Mouse (Mus musculus) left cerebral cortex, adult 8-10 months (tissue): ENCODE measurements around the gene Tbc1d10b. TPM values are rescaled to one million over a fixed set of nuclear protein-coding genes. Genes with fewer than 3 reads are reported as not detected.

Experiments used
- DNase-seq, 2 experiments: peaks; one replicate each; pipeline ENCODE4 v3.0.0; 2022; ENCODE audit warnings: low spot score in 2 of 2
- total RNA-seq, 4 experiments: library from RNA; stranded (reverse); gene quantifications; 2 replicates each; pipeline ENCODE4 v1.2.4; 2022

Gene Tbc1d10b
- total RNA-seq, 4 experiments from 2014 or later: 89.4 to 105 (median 96.9) TPM

DNA sequence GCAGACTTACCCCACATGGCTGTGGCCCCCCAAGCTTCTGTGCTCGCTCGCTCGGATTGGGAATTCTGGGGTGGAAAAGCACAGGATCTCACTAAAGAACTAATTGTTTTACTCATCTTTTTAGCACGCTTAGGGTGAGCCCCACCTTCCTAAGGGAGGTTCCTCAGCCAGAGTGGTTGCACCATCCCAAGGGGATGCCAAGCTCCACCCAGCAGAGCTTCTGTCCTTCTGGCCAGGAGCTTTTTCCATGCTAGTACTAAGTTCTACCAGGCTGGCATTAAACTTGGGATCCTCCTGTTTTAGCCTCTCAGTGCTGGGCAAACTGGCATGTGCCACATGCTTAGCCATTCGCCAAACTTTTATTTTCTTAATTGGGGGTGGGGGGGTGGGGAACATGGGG is 45.7 kb downstream of the Tbc1d10b start:
- DNase-seq: no peak

DNA sequence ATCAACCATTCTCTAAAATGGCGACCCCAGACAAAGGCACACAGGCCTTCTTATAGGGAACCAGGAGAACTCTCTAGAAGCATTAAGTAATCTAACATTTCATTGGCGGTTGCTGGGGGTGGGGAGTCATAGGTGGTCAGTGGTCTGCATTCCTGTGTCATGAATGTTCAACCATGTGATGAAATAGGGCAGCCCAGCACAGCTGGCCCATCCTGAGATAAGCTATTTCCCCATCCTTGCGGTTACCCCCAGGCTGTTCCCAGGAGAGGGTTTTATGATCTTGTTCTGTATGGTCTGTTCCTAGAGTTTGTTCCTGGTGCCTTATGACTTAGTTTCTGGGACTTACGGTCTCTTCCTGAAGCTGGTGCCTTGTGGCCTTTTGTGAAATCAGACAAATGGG is 50.7 kb downstream of the Tbc1d10b start:
- DNase-seq: no peak

DNA sequence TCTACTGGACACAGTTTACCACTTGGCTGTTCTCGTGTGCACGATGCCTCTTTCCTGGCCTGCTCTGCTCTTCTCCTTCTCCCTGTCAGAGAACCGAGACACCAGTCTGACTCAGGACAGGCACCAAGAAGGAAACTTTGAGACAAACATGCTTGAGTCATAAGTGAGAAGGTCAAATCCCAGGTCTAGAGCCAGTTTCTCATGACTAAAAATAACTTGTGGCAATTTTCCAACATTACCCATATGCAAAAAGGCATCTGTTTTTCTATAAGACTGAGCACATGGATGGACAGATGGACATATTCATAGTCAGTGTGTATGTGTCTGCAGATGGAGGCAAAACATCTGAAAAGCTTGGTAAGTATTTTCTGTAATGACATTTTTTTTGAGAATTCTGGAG is 54.8 kb downstream of the Tbc1d10b start:
- no peak for DNase-seq

DNA sequence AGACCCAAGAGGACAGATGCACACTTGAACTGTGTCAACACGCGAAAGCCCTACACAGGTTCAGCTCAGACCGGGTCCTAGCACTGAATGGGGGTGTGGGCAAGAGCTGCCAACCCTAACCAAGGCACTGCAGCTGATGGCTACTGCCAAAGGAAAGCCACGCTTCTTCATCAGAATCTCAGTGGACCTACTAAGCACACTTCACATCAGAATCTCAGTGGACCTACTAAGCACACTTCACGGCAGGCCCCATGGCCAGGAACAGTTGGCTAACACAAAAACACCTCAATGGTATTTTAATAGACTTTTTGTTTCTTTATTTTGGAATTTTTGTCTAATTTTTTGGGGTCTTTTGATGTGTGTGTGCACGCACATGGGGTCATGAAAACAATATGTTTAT is 55.8 kb downstream of the Tbc1d10b start:
- DNase-seq: no peak

DNA sequence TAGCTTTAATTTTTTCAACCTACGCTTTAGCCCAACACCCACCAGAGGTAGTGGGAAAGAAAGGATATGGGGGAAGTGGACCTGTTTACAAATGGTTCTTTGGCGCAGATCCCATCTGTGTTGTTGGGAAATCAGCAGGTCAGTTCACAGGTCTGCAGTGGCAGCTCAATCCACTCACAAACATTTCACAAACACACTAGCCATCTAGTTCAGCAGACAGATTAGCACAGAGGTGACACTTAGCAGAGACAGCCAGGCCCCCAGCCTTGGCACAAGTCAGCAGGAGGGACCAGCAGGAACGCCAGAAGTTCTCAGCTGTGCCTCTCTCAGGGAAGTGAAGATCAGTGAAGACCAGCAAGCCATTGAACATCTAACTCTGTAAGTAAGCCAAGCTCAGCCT is 60.4 kb downstream of the Tbc1d10b start:
- no peak for DNase-seq

Other genes with a start within 250 kb of the Tbc1d10b start
- 100 to 1,000 TPM; 175 to 183 (median 179) TPM for gene Cdipt, start 232.6 kb downstream of the Tbc1d10b start, total RNA-seq
- gene Cdiptos, start 232.4 kb downstream of the Tbc1d10b start, total RNA-seq: under 1 TPM in 1 of 4 experiments, not detected in 3; 0.61 TPM
- gene Mvp, start 193.8 kb downstream of the Tbc1d10b start, total RNA-seq: 10 to 100 TPM; 10.9 to 12.6 (median 12.0) TPM
- 1 to 10 TPM in 1 of 4 experiments, not detected in 3; 2.5 TPM for gene Pagr1b, start 192.0 kb downstream of the Tbc1d10b start, total RNA-seq
- gene Pagr1a, start 191.1 kb downstream of the Tbc1d10b start, total RNA-seq: 10 to 100 TPM; 13.2 to 34.8 (median 28.4) TPM
- gene Gm42742, start 187.4 kb downstream of the Tbc1d10b start, total RNA-seq: 10 to 100 TPM; 35.5 to 49.5 (median 45.3) TPM
- 100 to 1,000 TPM; 191 to 225 (median 213) TPM for gene Prrt2, start 187.3 kb downstream of the Tbc1d10b start, total RNA-seq
- 100 to 1,000 TPM; 167 to 197 (median 191) TPM for gene Maz, start 181.4 kb downstream of the Tbc1d10b start, total RNA-seq
- 1 to 10 TPM; 2.3 to 7.1 (median 5.3) TPM for gene Kif22, start 166.0 kb downstream of the Tbc1d10b start, total RNA-seq
- gene Zg16, start 121.1 kb downstream of the Tbc1d10b start, total RNA-seq: not detected
- gene AI467606, start 117.1 kb downstream of the Tbc1d10b start, total RNA-seq: 1 to 10 TPM in 3 of 4 experiments, under 1 TPM in 1; 0.97 to 2.6 (median 1.7) TPM
- under 1 TPM in 3 of 4 experiments, not detected in 1; 0.19 to 0.50 (median 0.28) TPM for gene Qprt, start 86.2 kb downstream of the Tbc1d10b start, total RNA-seq
- under 1 TPM in 3 of 4 experiments, not detected in 1; 0.09 to 0.30 (median 0.13) TPM for gene Spn, start 70.6 kb downstream of the Tbc1d10b start, total RNA-seq
- 100 to 1,000 TPM in 2 of 4 experiments, 10 to 100 TPM in 2; 89.7 to 111 (median 98.2) TPM for gene Cd2bp2, start 12.4 kb downstream of the Tbc1d10b start, total RNA-seq
- 10 to 100 TPM in 2 of 4 experiments, 1 to 10 TPM in 2; 1.9 to 21.6 (median 9.2) TPM for gene Mylpf, start 422 bp upstream of the Tbc1d10b start, total RNA-seq
- 10 to 100 TPM; 18.2 to 21.2 (median 21.0) TPM for gene Zfp553, start 24.6 kb upstream of the Tbc1d10b start, total RNA-seq
- 1 to 10 TPM; 3.1 to 7.1 (median 5.4) TPM for gene Sept1, start 24.7 kb upstream of the Tbc1d10b start, total RNA-seq
- 10 to 100 TPM; 49.5 to 55.5 (median 53.6) TPM for gene Zfp771, start 35.8 kb upstream of the Tbc1d10b start, total RNA-seq
- 10 to 100 TPM; 24.3 to 28.3 (median 26.0) TPM for gene Dctpp1, start 52.2 kb upstream of the Tbc1d10b start, total RNA-seq
- 10 to 100 TPM; 36.1 to 40.8 (median 38.1) TPM for gene Sephs2, start 65.6 kb upstream of the Tbc1d10b start, total RNA-seq
- gene Itgal, start 87.8 kb upstream of the Tbc1d10b start, total RNA-seq: under 1 TPM; 0.44 to 0.91 (median 0.83) TPM
- gene Zfp768, start 137.1 kb upstream of the Tbc1d10b start, total RNA-seq: 10 to 100 TPM; 14.1 to 15.7 (median 15.2) TPM
- gene Zfp747, start 167.6 kb upstream of the Tbc1d10b start, total RNA-seq: 1 to 10 TPM; 6.6 to 8.8 (median 8.1) TPM
- gene 9130019O22Rik, start 178.7 kb upstream of the Tbc1d10b start, total RNA-seq: 1 to 10 TPM; 3.1 to 5.3 (median 4.2) TPM
- gene E430018J23Rik, start 185.2 kb upstream of the Tbc1d10b start, total RNA-seq: 10 to 100 TPM in 1 of 4 experiments, 1 to 10 TPM in 3; 6.5 to 10.3 (median 8.0) TPM
- gene Zfp764, start 198.4 kb upstream of the Tbc1d10b start, total RNA-seq: 1 to 10 TPM; 6.1 to 6.7 (median 6.6) TPM
- 10 to 100 TPM; 13.3 to 18.0 (median 16.5) TPM for gene Zfp688, start 213.6 kb upstream of the Tbc1d10b start, total RNA-seq
- gene Zfp689, start 240.7 kb upstream of the Tbc1d10b start, total RNA-seq: 1 to 10 TPM; 5.1 to 6.1 (median 5.9) TPM